Mouse (Mus musculus) midbrain, postnatal 0 days (tissue): Measurements from ENCODE around the gene Ybx1. TPM values are rescaled to one million over a fixed set of nuclear protein-coding genes. Genes with fewer than 3 reads are reported as not detected.
A peak's percentile ranks its signal among the peaks of the same experiment; 100 is the strongest.

Experiments
- ATAC-seq: fragments of 200-750 bp; cut with Nextera tagmentation; 2 replicates; pipeline ENCODE4 v1.8.0; 2017; ENCODE audit warnings: moderate number of reproducible peaks, mild to moderate bottlenecking, moderate TSS enrichment, moderate library complexity; ENCODE audit not compliant: low FRiP score
- DNase-seq: peaks from one replicate; pipeline ENCODE4 v3.0.0-alpha.2; 2015; ENCODE audit warnings: low spot score
- H3K27ac ChIP-seq: fragments of 300-500 bp; sonication (generic); 2 replicates; pipeline ENCODE4 v1.5.1; 2014; ENCODE audit warnings: low read depth, mild to moderate bottlenecking, low read length, mixed read lengths
- H3K27me3 ChIP-seq: fragments of 300-500 bp; sonication (generic); 2 replicates; pipeline ENCODE4 v1.6.1; 2014; ENCODE audit warnings: low read length, control low read depth, mixed read lengths; ENCODE audit not compliant: insufficient read depth
- H3K36me3 ChIP-seq: fragments of 300-500 bp; sonication (generic); 2 replicates; pipeline ENCODE4 v1.6.1; 2014; ENCODE audit warnings: low read length, control low read depth, mixed read lengths; ENCODE audit not compliant: insufficient read depth
- H3K4me1 ChIP-seq: fragments of 300-500 bp; sonication (generic); 2 replicates; pipeline ENCODE4 v1.6.1; 2014; ENCODE audit warnings: mild to moderate bottlenecking, control low read depth, antibody characterized with exemption, low read length, mixed read lengths; ENCODE audit not compliant: insufficient read depth
- H3K4me2 ChIP-seq: fragments of 300-500 bp; sonication (generic); 2 replicates; pipeline ENCODE4 v1.6.1; 2014; ENCODE audit warnings: low read depth, mild to moderate bottlenecking, low read length, mixed read lengths; ENCODE audit not compliant: poor library complexity, severe bottlenecking
- H3K4me3 ChIP-seq: fragments of 300-500 bp; sonication (generic); 2 replicates; pipeline ENCODE4 v1.5.1; 2014; ENCODE audit warnings: low read depth, mild to moderate bottlenecking, low read length, moderate library complexity
- H3K9ac ChIP-seq: fragments of 300-500 bp; sonication (generic); replicated peaks from 2 replicates; pipeline ENCODE4 v1.6.1; 2014; ENCODE audit warnings: mild to moderate bottlenecking, low read length, moderate library complexity, mixed read lengths; ENCODE audit not compliant: poor library complexity, severe bottlenecking
- H3K9me3 ChIP-seq: fragments of 300-500 bp; sonication (generic); 2 replicates; pipeline ENCODE4 v1.6.1; 2016; ENCODE audit warnings: low read length, control low read depth
- CTCF ChIP-seq: IDR thresholded peaks from 2 replicates; pipeline ENCODE4 v1.5.1; 2016; ENCODE audit warnings: antibody characterized with exemption, mild to moderate bottlenecking
- WGBS: fragments of 180-500 bp; shearing (Covaris S2); extraction: QIAGEN DNeasy Blood & Tissue Kit; methylation state at CpG from one replicate; pipeline ENCODE4 v1.1.7; 2014; 5-methylcytosine and 5-hydroxymethylcytosine counted together
- polyA plus RNA-seq: library from polyadenylated mRNA; unstranded; fragments of >200 nt; fragmentation: Nextera tagmentation; extraction: Ambion mirVana; gene quantifications from 2 replicates; pipeline ENCODE4 v1.2.1, GENCODE M21; 2015
- total RNA-seq: library from RNA; depleted of rRNA; stranded (reverse); fragments of >200 nt; gene quantifications from 2 replicates; pipeline ENCODE4 v1.2.3, GENCODE M21; 2014; rRNA removed

Ybx1 gene
- 678 and 724 TPM in 2 replicates for total RNA-seq
- polyA plus RNA-seq = 971 and 1,006 TPM in 2 replicates

GRCm38 (mm10) chr4:119294415-119295133, at the start of gene Ybx1:
TSS of gene Ybx1 (minus strand) at chr4:119294604.
- under 1% methylated on average over 61 of the region's 61 CpGs for WGBS
- Histone ChIP-seq H3K4me2 (peak within 1 kb of the TSS; percentile 81), H3K4me3 (peak within 1 kb of the TSS; percentile 92), H3K27ac (peak within 1 kb of the TSS; percentile 93), H3K9ac (peak within 1 kb of the TSS; percentile 86), H3K27me3 (no peaks in the 10 kb centered on the region), H3K9me3 (no peaks in the 10 kb centered on the region), H3K4me1 (no peaks in the 10 kb centered on the region; the same call in 1 of the 2 replicates), H3K36me3 (no peaks in the 10 kb centered on the region)
- ATAC-seq (peak; percentile 99), DNase-seq (peak; percentile 100)
- TF ChIP-seq CTCF = no peak

- Histone ChIP-seq H3K4me3 (no peak overlapping the region), H3K36me3 (no peaks in the 10 kb centered on the region), H3K4me1 (0 out of 2 replicates have a peak, but pooled peaks cover 3% of the 10 kb centered on the region), H3K27me3 (no peaks in the 10 kb centered on the region), H3K27ac (peak overlapping the region; percentile 73), H3K4me2 (peak overlapping the region; percentile 2), H3K9me3 (no peaks in the 10 kb centered on the region), H3K9ac (0 out of 2 replicates have a peak overlapping the region, but pooled peaks have one; percentile 2)
- peak; percentile 96 for DNase-seq
- peak; percentile 91 for TF ChIP-seq CTCF
- WGBS = 1% methylated on average over 10 of the region's 10 CpGs
- peak; percentile 90 for ATAC-seq
Observed at GRCm38 (mm10) chr4:119338861-119339361, 44.5 kb upstream of the Ybx1 start.

GRCm38 (mm10) chr4:119338422-119338821, 44.0 kb upstream of the Ybx1 start:
- peak; percentile 72 for DNase-seq
- Histone ChIP-seq H3K9me3 (no peaks in the 10 kb centered on the region), H3K4me3 (no peak overlapping the region), H3K27me3 (no peaks in the 10 kb centered on the region), H3K27ac (peak overlapping the region; percentile 73), H3K9ac (0 out of 2 replicates have a peak overlapping the region, but pooled peaks have one; percentile 2), H3K36me3 (no peaks in the 10 kb centered on the region), H3K4me1 (0 out of 2 replicates have a peak, but pooled peaks cover 3% of the 10 kb centered on the region), H3K4me2 (peak overlapping the region; percentile 2)
- peak; percentile 89 for ATAC-seq
- 24% methylated on average over 4 of the region's 4 CpGs for WGBS
- no peak for TF ChIP-seq CTCF

- no peak overlapping the region for H3K27ac ChIP-seq
- no peak overlapping the region for H3K4me3 ChIP-seq
- WGBS = 84% methylated on average over 6 of the region's 6 CpGs
- no peak overlapping the region for H3K9ac ChIP-seq
- no peak for DNase-seq
- no peak for ATAC-seq
- TF ChIP-seq CTCF = no peak
- peaks cover 6% of the 10 kb centered on the region for H3K36me3 ChIP-seq
- 0 out of 2 replicates have a peak, but pooled peaks cover 2% of the 10 kb centered on the region for H3K4me1 ChIP-seq
- H3K9me3 ChIP-seq = no peaks in the 10 kb centered on the region
- no peaks in the 10 kb centered on the region for H3K27me3 ChIP-seq
- no peak overlapping the region for H3K4me2 ChIP-seq
Observed at GRCm38 (mm10) chr4:119333487-119333886, 39.1 kb upstream of the Ybx1 start.

- ATAC-seq (peak; percentile 70), DNase-seq (no peak)
- Histone ChIP-seq H3K9me3 (no peaks in the 10 kb centered on the region), H3K4me1 (peaks cover 5% of the 10 kb centered on the region), H3K4me2 (peak overlapping the region; percentile 91), H3K9ac (peak overlapping the region; percentile 61), H3K27ac (peak overlapping the region; percentile 88), H3K27me3 (no peaks in the 10 kb centered on the region), H3K4me3 (peak overlapping the region; percentile 65), H3K36me3 (peaks cover 19% of the 10 kb centered on the region)
- 27% methylated on average over 10 of the region's 10 CpGs for WGBS
- no peak for TF ChIP-seq CTCF
Observed at GRCm38 (mm10) chr4:119320896-119321550, 26.6 kb upstream of the Ybx1 start.
